Mouse (Mus musculus) cerebellum, postnatal 10 days (tissue): Measurements from ENCODE around the gene Npb.
A peak's percentile ranks its signal among the peaks of the same experiment; 100 is the strongest.

Experiments
- DNase-seq, 2 experiments: peaks; one replicate each; pipeline ENCODE4 v3.0.0; 2021; ENCODE audit warnings: mixed read lengths in 2 of 2

Npb gene

DNA sequence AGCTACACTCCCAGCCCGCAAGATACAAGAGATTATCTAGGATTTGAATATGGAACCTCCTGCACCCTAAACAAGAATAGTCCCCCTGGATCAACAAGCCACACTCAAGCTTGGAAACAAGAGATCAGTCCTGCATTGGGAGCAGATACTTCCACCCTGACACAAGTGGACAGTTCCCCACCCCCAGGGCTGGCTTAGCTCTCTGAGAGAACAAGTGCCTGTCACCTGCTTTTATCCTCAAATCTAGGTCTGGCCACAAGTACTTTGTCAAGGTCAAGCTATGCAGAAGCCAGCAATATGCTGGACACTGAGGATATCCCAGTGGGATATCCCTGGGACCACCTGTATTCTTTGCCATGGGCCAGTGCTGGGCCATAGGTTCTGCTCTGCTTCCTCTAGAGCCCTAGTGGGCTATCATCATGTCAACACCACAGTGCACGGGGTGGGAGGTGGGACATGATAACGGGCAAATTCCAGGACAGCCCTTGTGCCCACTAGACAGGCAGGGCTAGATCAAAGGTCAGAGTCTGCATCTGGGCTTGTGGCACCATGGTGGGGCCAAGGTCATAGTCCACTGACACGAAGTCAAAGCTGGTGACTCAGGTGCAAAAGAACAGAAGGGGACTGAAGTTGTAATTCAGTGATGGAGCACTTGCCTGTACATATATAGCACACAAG lies 8.5 kb downstream of the Npb start:
- peak in 1 of 2 experiments; percentile 39 for DNase-seq

GRCm38 (mm10) chr11:120617519-120618112 lies 9.3 kb downstream of the Npb start, which contains the start of gene Pcyt2:
Gene Pcyt2, minus strand, starts transcription at chr11:120617936.
- DNase-seq: peak; percentile 98

DNA sequence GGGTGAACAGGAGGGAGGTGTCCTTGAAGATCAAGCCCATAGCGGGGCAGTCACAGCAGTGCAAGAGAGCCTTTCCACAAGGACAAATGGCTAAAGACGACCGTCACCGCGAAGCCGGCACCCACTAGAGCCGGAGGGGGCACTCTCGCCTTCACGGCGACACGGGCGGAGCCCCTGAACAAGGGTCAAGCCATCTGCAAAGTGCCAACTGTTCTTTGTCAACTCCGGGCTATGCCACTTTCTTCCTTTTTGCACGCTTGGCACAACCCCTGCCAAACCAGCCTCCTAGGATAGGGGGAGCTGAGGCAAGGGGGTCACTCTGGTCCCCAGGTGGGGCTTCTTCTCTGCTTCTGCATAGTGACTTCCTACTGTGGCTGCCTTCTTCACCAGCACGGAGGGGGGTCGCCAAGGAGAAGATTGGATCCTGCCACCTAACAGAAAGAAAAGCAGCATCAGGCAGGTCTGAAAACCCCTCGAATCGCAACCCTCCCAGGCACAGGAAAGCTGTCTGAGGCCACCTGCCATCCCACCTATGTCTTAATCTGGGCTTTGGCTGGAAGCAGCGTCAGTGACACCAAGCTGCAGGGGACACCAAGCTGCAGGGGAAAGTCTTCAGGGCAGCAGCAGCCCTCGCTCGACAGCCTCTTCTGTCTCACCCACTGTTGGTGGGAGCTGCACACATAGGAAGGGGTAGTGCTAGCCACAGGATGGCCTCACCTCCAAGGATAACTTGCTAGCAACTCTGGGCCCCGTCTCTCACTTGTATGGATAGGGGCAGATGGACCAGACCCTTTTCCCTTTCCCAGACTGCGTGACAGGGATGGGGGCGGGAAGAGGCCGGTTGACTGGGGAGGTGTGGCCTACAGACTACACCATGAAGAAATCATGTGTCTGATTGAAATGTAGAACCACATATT lies 10.6 kb downstream of the Npb start:
- DNase-seq: peak in 1 of 2 experiments; percentile 23

- no peak for DNase-seq
These were observed 11.9 kb downstream of the Npb start for GRCm38 (mm10) chr11:120620195-120620594.

- DNase-seq: no peak
These were observed 14.5 kb downstream of the Npb start for GRCm38 (mm10) chr11:120622805-120623204.

DNA sequence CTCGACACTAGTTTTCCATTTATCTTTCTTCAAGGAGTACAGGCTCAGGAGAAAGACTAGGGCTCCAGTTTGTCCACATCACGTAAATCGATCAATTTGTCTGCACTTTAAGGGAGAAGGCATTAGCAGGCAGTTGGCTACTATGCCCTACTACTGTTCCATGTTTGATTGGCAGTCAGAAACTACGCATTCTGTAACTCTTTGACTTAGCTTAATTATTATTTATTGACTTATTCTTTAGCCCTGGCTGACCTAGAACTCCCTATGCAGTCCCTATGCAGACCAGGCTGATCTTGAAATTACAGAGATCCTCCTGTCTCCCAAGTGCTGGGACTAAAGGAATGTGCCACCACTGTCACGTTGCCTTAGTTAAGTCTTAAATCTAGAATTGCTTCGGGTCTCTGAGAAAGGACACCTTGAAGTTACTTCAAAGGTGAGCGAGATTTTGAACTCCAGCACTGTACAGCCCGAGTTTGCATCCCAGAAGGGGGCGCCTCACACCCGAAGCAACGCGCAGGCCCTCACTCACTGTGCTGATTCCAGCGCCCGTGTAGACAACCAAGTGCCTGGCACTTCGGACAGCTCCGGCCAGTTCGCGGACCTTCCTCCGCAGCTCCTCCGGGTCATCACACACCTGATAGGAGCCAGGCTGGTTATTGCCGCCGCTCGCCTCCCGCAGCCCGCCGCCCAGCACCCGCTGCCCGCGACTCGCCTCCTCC lies 15.8 kb downstream of the Npb start:
- peak; percentile 79 to 80 for DNase-seq

- peak; percentile 90 to 93 for DNase-seq
These were observed 16.4 kb downstream of the Npb start for GRCm38 (mm10) chr11:120624680-120625111.

- no peak for DNase-seq
These were observed 17.0 kb downstream of the Npb start, which contains the start of gene Sirt7 for GRCm38 (mm10) chr11:120625152-120625775. Gene Sirt7, minus strand, starts transcription at chr11:120625240.

GRCm38 (mm10) chr11:120626785-120627467 lies 18.6 kb downstream of the Npb start:
- DNase-seq: no peak

DNA sequence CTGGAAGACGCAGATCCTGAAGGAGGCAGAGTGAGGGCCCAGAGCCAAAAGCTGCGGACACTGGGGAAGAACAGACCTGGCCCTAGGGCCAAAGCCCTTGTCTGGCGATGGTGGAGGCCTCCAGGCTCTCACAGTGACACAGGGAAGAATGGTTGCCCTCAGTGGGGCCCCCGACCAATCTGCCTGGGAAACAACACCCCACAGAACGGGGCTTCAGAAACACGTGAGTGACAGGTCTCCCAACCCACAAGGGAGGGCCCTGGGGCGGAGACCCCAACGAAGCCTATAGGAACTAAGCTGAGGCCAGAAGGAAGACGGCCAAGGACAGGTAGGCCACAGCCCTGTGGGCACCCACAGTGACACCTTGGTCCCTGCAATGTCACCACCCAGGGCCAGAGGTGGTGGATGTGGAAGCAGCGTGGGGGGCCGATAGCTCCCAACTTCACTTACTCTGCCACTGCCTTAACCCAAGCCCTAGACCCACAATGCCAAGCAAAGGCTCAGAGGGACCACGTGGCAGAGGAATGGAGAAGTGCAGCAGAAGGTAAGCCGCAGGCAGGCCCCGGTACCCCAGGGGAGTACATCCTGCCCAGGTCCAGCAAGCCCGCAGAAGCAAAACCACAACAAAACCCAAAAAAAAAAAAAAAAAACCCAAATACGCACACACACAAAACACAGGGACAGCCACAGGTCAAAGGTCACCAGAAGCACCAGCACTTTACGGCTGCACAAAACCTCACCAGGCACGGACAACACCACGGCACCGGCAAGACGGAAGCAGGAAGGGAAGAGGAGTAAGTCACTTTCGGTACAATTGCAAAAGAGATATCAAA lies 19.4 kb downstream of the Npb start:
- no peak for DNase-seq

DNA sequence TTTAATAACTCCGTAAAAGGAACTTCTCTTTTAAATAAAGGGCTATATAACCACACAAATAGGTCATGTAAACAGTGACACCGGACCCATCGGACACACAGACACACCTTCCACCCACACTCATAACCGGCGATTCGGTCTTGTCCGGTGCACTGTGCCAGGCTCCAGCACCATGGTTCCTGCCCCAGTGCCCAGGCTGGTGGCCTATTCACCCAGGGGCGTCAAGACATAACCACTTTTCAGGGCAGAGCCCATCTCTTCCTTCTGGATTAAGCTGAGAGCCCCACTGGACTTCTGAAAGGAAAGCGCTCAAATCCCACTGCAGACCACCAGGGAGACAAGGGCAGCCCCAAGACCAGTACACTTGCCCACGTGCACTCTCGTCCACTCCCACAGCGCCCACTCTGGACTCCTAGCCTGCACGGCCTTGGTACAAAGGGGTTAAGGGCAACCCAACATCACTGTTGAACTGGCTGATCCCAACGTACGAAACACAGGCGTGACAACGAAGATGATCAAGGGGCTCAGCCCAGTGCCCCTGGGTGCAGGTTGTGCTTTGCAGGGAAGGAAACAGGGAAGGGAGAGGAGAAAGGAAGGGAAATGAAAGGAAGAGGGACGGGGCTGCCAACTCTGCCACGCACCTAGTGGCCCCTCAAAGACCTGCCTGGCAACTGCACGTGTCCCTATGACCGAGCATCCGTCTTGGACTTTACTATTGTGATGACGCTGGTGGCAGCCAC lies 20.5 kb downstream of the Npb start:
- no peak for DNase-seq

DNA sequence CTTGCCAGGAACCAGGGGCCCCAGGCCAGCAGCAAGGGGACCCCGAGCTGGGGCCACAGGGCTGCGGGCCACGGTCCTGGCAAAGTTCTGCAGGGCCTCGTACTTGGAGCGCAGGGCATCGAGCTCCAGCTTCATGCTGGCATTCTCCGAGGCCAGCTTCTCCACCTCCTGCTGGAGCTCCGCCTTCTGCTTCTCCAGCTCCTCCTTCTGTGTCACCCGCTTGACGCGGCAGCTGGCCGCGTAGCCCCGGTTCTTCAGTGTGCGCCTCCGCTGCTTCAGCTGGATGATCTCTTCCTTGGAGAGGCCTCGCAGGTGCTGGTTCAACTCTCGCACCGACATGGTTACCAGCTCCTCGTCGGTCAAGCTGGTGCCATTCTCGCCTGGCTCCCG lies 21.1 kb downstream of the Npb start:
- peak in 1 of 2 experiments; percentile 40 for DNase-seq

GRCm38 (mm10) chr11:120629911-120630310 lies 21.6 kb downstream of the Npb start:
- no peak for DNase-seq

GRCm38 (mm10) chr11:120630401-120630871 lies 22.2 kb downstream of the Npb start:
- no peak for DNase-seq

- no peak for DNase-seq
These were observed 22.8 kb downstream of the Npb start for GRCm38 (mm10) chr11:120630881-120631725.

DNA sequence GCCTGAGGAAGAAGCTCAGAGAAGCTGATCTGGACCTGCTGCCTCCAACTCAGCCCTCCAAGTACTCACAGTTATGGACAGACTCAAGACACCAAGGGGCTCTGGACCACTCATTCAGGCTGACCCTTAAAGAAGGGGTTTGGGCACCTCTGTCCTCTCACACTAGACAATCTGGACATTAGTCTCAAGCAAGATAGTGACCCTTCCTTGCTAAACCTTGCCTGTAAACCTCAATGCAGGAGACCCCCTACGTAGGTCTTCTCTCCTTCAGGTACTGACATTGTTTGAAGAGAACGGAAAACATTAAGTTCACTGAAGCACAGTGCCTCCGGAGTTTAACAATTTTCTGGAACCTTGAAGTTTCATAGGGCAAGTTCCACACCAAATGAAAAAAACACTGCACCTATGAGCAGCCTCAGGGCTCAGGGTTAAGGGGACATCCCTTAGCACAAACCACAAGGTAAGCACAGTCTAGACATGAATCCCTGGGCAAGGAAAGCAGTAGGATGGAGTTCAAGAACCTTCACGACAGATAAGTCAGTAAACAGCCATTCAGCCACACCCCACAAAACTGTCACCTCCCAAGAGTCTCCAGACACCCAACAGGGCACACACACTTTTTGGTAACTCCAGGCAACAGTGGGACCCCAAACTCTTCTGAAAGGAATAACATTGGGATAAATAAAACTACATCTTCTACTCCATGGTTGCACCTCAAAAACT lies 23.6 kb downstream of the Npb start:
- no peak for DNase-seq

GRCm38 (mm10) chr11:120632559-120633519 lies 24.6 kb downstream of the Npb start:
- DNase-seq: peak; percentile 73 to 75
